Mouse (Mus musculus) thymus, adult 2 months (tissue): ENCODE measurements at regions not wholly inside any gene's neighbourhood (a gene's known extent, or its start where the extent isn't known, plus 50 kb on each side); places are given as distances from the start of the nearest gene placed in this dataset.

Experiments
- CTCF ChIP-seq: fragments of 200-500 bp; IDR thresholded peaks from 2 replicates; pipeline ENCODE4 v1.5.1; 2012; ENCODE audit warnings: mild to moderate bottlenecking, control low read depth, low read length, moderate library complexity, borderline replicate concordance; ENCODE audit not compliant: control insufficient read depth, poor library complexity, insufficient read depth; ENCODE audit errors: extremely low read depth
- POLR2A ChIP-seq: fragments of 200-500 bp; IDR thresholded peaks from 2 replicates; pipeline ENCODE4 v1.6.1; 2012; ENCODE audit warnings: mild to moderate bottlenecking, low read length, control low read depth, moderate library complexity; ENCODE audit not compliant: control insufficient read depth, poor library complexity, insufficient read depth; ENCODE audit errors: extremely low read depth

GRCm38 (mm10) chrX:11647527-11647836 is 319.9 kb downstream of the H2al1j start:
- no peak for TF ChIP-seq CTCF
- no peak for TF ChIP-seq POLR2A
